Mouse (Mus musculus): ENCODE data around the gene Rbm7. TPM values are rescaled to one million over a fixed set of nuclear protein-coding genes. Genes with fewer than 3 reads are reported as not detected.
A peak's percentile ranks its signal among the peaks of the same experiment; 100 is the strongest.

Rbm7 gene
- polyA plus RNA-seq, 1 experiment from 2014 or later: 111 TPM

DNA sequence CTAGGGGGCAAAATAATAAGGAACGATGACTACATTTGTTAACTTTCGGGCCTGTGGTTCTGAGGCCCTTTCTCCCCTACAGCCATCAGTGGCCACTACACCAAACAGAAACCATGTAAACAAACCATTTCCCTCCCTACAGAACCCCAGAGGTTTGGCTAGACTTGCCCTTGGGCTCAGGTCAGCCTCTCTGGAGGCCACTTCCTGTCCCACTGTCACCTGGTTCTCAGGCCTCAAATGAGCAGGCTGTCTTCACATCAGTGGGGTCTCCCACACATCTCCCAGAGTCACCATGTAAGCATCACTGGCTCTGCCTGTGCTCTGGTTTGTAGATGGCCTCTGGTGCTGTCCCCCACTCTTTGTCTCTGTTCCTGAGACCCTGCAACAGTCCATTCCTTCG, 39.1 kb downstream of the Rbm7 start:
- H3K9me3 ChIP-seq (replicated peaks; ENCODE audit: control insufficient read depth, low read length): no peaks in the 10 kb centered on the region
- no peaks in the 10 kb centered on the region for H3K36me3 ChIP-seq (ENCODE audit: control insufficient read depth, insufficient read depth, low read length)
- WGBS: 96% methylated on average over 3 of the region's 3 CpGs
- ATAC-seq: no peak
- no peaks in the 10 kb centered on the region for H3K4me1 ChIP-seq (ENCODE audit: control insufficient read depth, insufficient read depth, low read length)
- H3K27me3 ChIP-seq (replicated peaks; ENCODE audit: control insufficient read depth, insufficient read depth, low read length): no peaks in the 10 kb centered on the region
- no peak for DNase-seq (ENCODE audit: low spot score)
- no peak overlapping the region for H3K9ac ChIP-seq (ENCODE audit: low read length)
- no peak overlapping the region for H3K27ac ChIP-seq (ENCODE audit: low read depth, low read length)
- no peak overlapping the region for H3K4me3 ChIP-seq (ENCODE audit: low read depth, low read length)
- H3K4me2 ChIP-seq (ENCODE audit: low read length): no peak overlapping the region

DNA sequence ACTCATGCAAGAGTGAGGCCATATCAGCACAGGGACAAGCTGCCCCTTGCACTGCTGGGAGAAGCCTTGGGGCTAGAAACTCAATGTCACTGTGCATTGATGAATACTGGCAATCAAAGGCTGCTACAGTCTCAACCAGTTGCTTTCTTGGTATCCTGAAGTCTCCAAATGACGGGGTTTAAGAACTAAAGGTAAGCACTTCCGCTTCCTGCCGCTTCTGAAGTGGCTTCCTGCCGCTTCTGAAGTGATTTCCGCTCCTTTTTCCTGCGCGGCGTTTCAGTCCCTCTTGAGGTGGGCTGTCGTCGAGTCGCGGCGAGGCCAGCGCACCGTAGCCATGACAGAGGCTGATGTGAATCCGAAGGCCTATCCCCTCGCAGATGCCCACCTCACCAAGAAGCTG, 45.0 kb downstream of the Rbm7 start:
- Histone ChIP-seq H3K9ac (ENCODE audit: low read length) (no peak overlapping the region), H3K4me1 (ENCODE audit: control insufficient read depth, insufficient read depth, low read length) (no peaks in the 10 kb centered on the region), H3K4me2 (ENCODE audit: low read length) (no peak overlapping the region), H3K27me3 (replicated peaks; ENCODE audit: control insufficient read depth, insufficient read depth, low read length) (no peaks in the 10 kb centered on the region), H3K27ac (ENCODE audit: low read depth, low read length) (no peak overlapping the region), H3K9me3 (replicated peaks; ENCODE audit: control insufficient read depth, low read length) (no peaks in the 10 kb centered on the region), H3K36me3 (ENCODE audit: control insufficient read depth, insufficient read depth, low read length) (no peaks in the 10 kb centered on the region), H3K4me3 (ENCODE audit: low read depth, low read length) (no peak overlapping the region)
- no peak for ATAC-seq
- WGBS: 93% methylated on average over 17 of the region's 17 CpGs
- DNase-seq (ENCODE audit: low spot score): no peak

DNA sequence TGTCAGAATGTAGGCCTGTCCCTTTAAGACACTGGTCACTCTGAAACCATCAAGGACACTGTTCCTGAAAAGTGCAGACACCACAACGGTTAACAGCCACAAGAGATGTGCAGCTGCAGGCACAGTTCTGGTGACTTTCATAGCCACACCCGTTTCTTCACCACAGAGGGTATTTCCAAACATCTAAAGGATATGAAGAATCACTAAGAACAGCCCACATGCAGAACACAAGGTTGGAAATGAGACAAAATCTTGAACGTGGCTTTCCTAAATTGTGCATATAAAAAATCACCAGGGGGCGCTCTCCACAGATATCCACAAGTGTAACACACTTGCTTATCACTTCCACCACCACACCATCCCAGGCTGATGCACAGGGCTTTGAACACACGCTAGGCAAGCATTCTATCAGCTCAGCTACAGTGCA, 47.3 kb downstream of the Rbm7 start:
- DNase-seq (ENCODE audit: low spot score) (peak; percentile 68), ATAC-seq (no peak)
- Histone ChIP-seq H3K27ac (ENCODE audit: low read depth, low read length) (no peak overlapping the region), H3K9me3 (replicated peaks; ENCODE audit: control insufficient read depth, low read length) (no peaks in the 10 kb centered on the region), H3K4me1 (ENCODE audit: control insufficient read depth, insufficient read depth, low read length) (no peaks in the 10 kb centered on the region), H3K4me3 (ENCODE audit: low read depth, low read length) (no peak overlapping the region), H3K27me3 (replicated peaks; ENCODE audit: control insufficient read depth, insufficient read depth, low read length) (no peaks in the 10 kb centered on the region), H3K4me2 (ENCODE audit: low read length) (no peak overlapping the region), H3K9ac (ENCODE audit: low read length) (no peak overlapping the region), H3K36me3 (ENCODE audit: control insufficient read depth, insufficient read depth, low read length) (no peaks in the 10 kb centered on the region)
- WGBS: 36% methylated on average over 5 of the region's 5 CpGs

DNA sequence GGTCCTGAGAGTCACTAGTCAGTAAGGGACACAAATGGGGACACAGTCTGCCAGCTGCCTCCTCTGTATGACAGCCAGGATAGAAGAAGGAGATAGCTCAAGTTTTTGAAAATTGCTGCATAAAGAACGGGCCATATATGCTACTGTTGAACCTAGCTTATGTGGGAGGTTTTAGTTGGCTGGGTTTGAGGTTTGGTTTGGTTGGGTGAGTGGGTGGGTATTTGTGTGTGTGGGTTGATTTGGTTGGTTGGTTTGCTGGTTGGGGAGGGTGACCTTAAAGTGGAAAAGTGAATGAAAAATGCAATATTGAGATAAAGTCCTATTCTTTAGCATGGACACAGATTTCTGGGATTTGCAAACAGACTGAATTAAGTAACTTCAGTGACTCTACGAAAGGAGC, 50.3 kb downstream of the Rbm7 start:
- H3K36me3 ChIP-seq (ENCODE audit: control insufficient read depth, insufficient read depth, low read length): no peaks in the 10 kb centered on the region
- no peaks in the 10 kb centered on the region for H3K27me3 ChIP-seq (replicated peaks; ENCODE audit: control insufficient read depth, insufficient read depth, low read length)
- H3K27ac ChIP-seq (ENCODE audit: low read depth, low read length): no peak overlapping the region
- H3K4me1 ChIP-seq (ENCODE audit: control insufficient read depth, insufficient read depth, low read length): no peaks in the 10 kb centered on the region
- H3K9me3 ChIP-seq (replicated peaks; ENCODE audit: control insufficient read depth, low read length): no peaks in the 10 kb centered on the region
- ATAC-seq (no peak), DNase-seq (ENCODE audit: low spot score) (no peak)
- no peak overlapping the region for H3K4me3 ChIP-seq (ENCODE audit: low read depth, low read length)
- WGBS: 91% methylated on average over 2 of the region's 2 CpGs
- no peak overlapping the region for H3K9ac ChIP-seq (ENCODE audit: low read length)
- no peak overlapping the region for H3K4me2 ChIP-seq (ENCODE audit: low read length)

DNA sequence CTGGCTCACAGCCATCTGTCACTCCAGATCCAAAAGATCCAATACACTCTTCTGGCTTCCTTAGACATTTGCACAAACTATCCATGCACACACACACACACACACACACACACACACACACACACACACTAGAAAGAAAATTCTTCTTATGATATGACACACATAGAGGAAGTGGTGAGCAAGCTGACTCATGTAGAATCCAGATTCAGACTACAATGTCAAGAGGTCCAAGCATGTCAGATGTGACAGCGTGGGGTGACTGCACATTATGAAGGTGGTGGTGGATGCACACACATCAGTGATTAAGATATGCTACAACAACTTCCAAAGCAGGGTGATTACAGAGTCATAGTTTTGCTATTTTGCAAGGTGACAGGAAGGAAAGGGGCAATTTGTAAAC, 51.2 kb downstream of the Rbm7 start:
- 93% methylated on average over 1 of the region's 1 CpGs for WGBS
- Histone ChIP-seq H3K4me1 (ENCODE audit: control insufficient read depth, insufficient read depth, low read length) (no peaks in the 10 kb centered on the region), H3K36me3 (ENCODE audit: control insufficient read depth, insufficient read depth, low read length) (no peaks in the 10 kb centered on the region), H3K4me3 (ENCODE audit: low read depth, low read length) (no peak overlapping the region), H3K27ac (ENCODE audit: low read depth, low read length) (no peak overlapping the region), H3K4me2 (ENCODE audit: low read length) (no peak overlapping the region), H3K9me3 (replicated peaks; ENCODE audit: control insufficient read depth, low read length) (no peaks in the 10 kb centered on the region), H3K27me3 (replicated peaks; ENCODE audit: control insufficient read depth, insufficient read depth, low read length) (no peaks in the 10 kb centered on the region), H3K9ac (ENCODE audit: low read length) (no peak overlapping the region)
- DNase-seq (ENCODE audit: low spot score) (no peak), ATAC-seq (no peak)

Small RNA genes within 50 kb of the gene (microRNA-seq; reads per million reads assigned to microRNA genes)
- not detected for gene Gm23653

Other genes with a start within 250 kb of the Rbm7 start
- gene Nxpe2, start 141.8 kb downstream of the Rbm7 start, polyA plus RNA-seq (2014; fragmentation: Nextera tagmentation; extraction: Ambion mirVana): 0.26 and 0.53 TPM in 2 replicates
- gene Rexo2, start 14.7 kb downstream of the Rbm7 start, polyA plus RNA-seq (2014; fragmentation: Nextera tagmentation; extraction: Ambion mirVana): 87.6 and 96.1 TPM in 2 replicates
- gene Gm5617, start 143 bp upstream of the Rbm7 start, polyA plus RNA-seq (2014; fragmentation: Nextera tagmentation; extraction: Ambion mirVana): 24.5 and 37.3 TPM in 2 replicates
- 0.72 and 1.1 TPM in 2 replicates for gene Nnmt, start 109.9 kb upstream of the Rbm7 start, polyA plus RNA-seq (2014; fragmentation: Nextera tagmentation; extraction: Ambion mirVana)

All from forebrain, embryonic 14.5 days (tissue).